Mouse (Mus musculus): ENCODE results near the gene Psg17. TPM values are rescaled to one million over a fixed set of nuclear protein-coding genes. Genes with fewer than 3 reads are reported as not detected.
"Not testable (repeated sequence)": the region's sequence is repeated elsewhere in the genome, so short reads cannot be mapped to it uniquely, and the experiment has no call there.

The Psg17 gene
- total and polyA plus RNA-seq, 3 experiments: not detected

- H3K4me3 ChIP-seq (replicated peaks in 1 of 3; ENCODE audit: low read depth in 2 of 3, low read length in 2 of 3, poor library complexity in 1 of 3); in situ Hi-C loops (cut with MboI; ENCODE audit: low pct_ligation_motif_present, low pct_unique_long_range_greater_than_20kb, low sequenced_read_pairs); H3K27ac ChIP-seq (ENCODE audit: insufficient read depth, low read depth); H3K4me1 ChIP-seq (ENCODE audit: control insufficient read depth in 1 of 2, insufficient read depth in 2 of 2); H3K9me3 ChIP-seq (replicated peaks; ENCODE audit: low read length); H3K4me2 ChIP-seq (ENCODE audit: insufficient read depth, low read depth, poor library complexity, severe bottlenecking); dilution Hi-C loops (cut with MboI; ENCODE audit: extremely low pct_ligation_motif_present, extremely low pct_unique_long_range_greater_than_20kb, low sequenced_read_pairs); H3K36me3 ChIP-seq (replicated peaks in 1 of 2; ENCODE audit: control insufficient read depth in 1 of 2, insufficient read depth in 1 of 2, low read length in 1 of 2); H3K79me2 ChIP-seq (replicated peaks; ENCODE audit: control insufficient read depth, extremely low read depth, insufficient read depth, poor library complexity, severe bottlenecking); H3K9ac ChIP-seq (ENCODE audit: insufficient read depth, low read depth): not testable (repeated sequence)
- peak; percentile 14 for DNase-seq (ENCODE audit: extremely low read depth)
- TF ChIP-seq CTCF (conservative IDR thresholded peaks at IDR 0.05 in 1 of 2, IDR thresholded peaks at IDR 0.05 in 1 of 2; ENCODE audit: low read depth in 2 of 2, low read length in 2 of 2) (peak; percentile 45 to 67; a peak in 3 of 4 replicates), SMC3 (IDR thresholded peaks at IDR 0.05; ENCODE audit: low read depth, low read length) (peak; percentile 65), RAD21 (IDR thresholded peaks at IDR 0.05; ENCODE audit: low read depth, low read length) (peak; percentile 24)
- H3K27me3 ChIP-seq (replicated peaks): peaks cover 26% of the 10 kb centered on the region
These were observed 40.1 kb downstream of the Psg17 start for GRCm38 (mm10) chr7:18781301-18781700.

- H3K4me2 ChIP-seq (ENCODE audit: insufficient read depth, low read depth, poor library complexity, severe bottlenecking): no peak overlapping the region
- DNase-seq (ENCODE audit: extremely low read depth): no peak
- H3K9ac ChIP-seq (ENCODE audit: insufficient read depth, low read depth): no peak overlapping the region
- no peaks in the 10 kb centered on the region for H3K9me3 ChIP-seq (replicated peaks; ENCODE audit: low read length)
- in situ Hi-C loops (cut with MboI; ENCODE audit: low pct_ligation_motif_present, low pct_unique_long_range_greater_than_20kb, low sequenced_read_pairs): no loop called here
- dilution Hi-C loops (cut with MboI; ENCODE audit: extremely low pct_ligation_motif_present, extremely low pct_unique_long_range_greater_than_20kb, low sequenced_read_pairs): no loop called here
- H3K27ac ChIP-seq (ENCODE audit: insufficient read depth, low read depth): no peak overlapping the region
- no peaks in the 10 kb centered on the region for H3K79me2 ChIP-seq (replicated peaks; ENCODE audit: control insufficient read depth, extremely low read depth, insufficient read depth, poor library complexity, severe bottlenecking)
- no peak for TF ChIP-seq USF1 (IDR thresholded peaks at IDR 0.05; ENCODE audit: low read depth, low read length)
- no peak for TF ChIP-seq JUN (IDR thresholded peaks at IDR 0.05; ENCODE audit: insufficient read depth, low read depth, low read length)
- TF ChIP-seq POLR2AphosphoS2 (IDR thresholded peaks at IDR 0.05; ENCODE audit: low read depth, low read length): no peak
- TF ChIP-seq IRF4 (IDR thresholded peaks at IDR 0.05; ENCODE audit: low read depth, low read length): no peak
- TF ChIP-seq USF2 (conservative IDR thresholded peaks at IDR 0.05; ENCODE audit: low read depth, low read length): no peak
- no peak for TF ChIP-seq GABPA (IDR thresholded peaks at IDR 0.05; ENCODE audit: insufficient replicate concordance, low read depth, low read length)
- no peak for TF ChIP-seq CHD2 (IDR thresholded peaks at IDR 0.05; ENCODE audit: low read length)
- TF ChIP-seq ETS1 (conservative IDR thresholded peaks at IDR 0.05; ENCODE audit: low read depth, low read length): no peak
- TF ChIP-seq HCFC1 (IDR thresholded peaks at IDR 0.05; ENCODE audit: low read depth, low read length): no peak
- no peak for TF ChIP-seq ZMIZ1 (IDR thresholded peaks at IDR 0.05; ENCODE audit: low read depth, low read length)
- TF ChIP-seq ZNF384 (IDR thresholded peaks at IDR 0.05; ENCODE audit: low read depth, low read length): no peak
- no peak for TF ChIP-seq MEF2A (IDR thresholded peaks at IDR 0.05; ENCODE audit: borderline replicate concordance, low read depth, low read length)
- no peak for TF ChIP-seq RAD21 (IDR thresholded peaks at IDR 0.05; ENCODE audit: low read depth, low read length)
- TF ChIP-seq MYC (IDR thresholded peaks at IDR 0.05; ENCODE audit: low read depth, low read length): no peak
- TF ChIP-seq SMC3 (IDR thresholded peaks at IDR 0.05; ENCODE audit: low read depth, low read length): no peak
- H3K36me3 ChIP-seq (replicated peaks in 1 of 2; ENCODE audit: control insufficient read depth in 1 of 2, insufficient read depth in 1 of 2, low read length in 1 of 2): no peaks in the 10 kb centered on the region
- H3K4me3 ChIP-seq (replicated peaks in 1 of 3; ENCODE audit: low read depth in 2 of 3, low read length in 2 of 3, poor library complexity in 1 of 3): no peak overlapping the region
- H3K27me3 ChIP-seq (replicated peaks): peaks cover 22% of the 10 kb centered on the region
- no peaks in the 10 kb centered on the region for H3K4me1 ChIP-seq (ENCODE audit: control insufficient read depth in 1 of 2, insufficient read depth in 2 of 2)
These were observed 42.0 kb downstream of the Psg17 start for GRCm38 (mm10) chr7:18779337-18779781.

Other genes with a start within 250 kb of the Psg17 start
- gene Psg23, start 205.1 kb downstream of the Psg17 start, total RNA-seq (2012; rRNA removed): not detected in 2 replicates
- not detected in 2 replicates for gene Psg23, start 205.1 kb downstream of the Psg17 start, total RNA-seq (2014; rRNA removed)
- not detected in 2 replicates for gene Psg23, start 205.1 kb downstream of the Psg17 start, polyA plus RNA-seq (2012; ENCODE audit: insufficient read length, low read depth)
- not detected in 2 replicates for gene Psg21, start 164.9 kb downstream of the Psg17 start, total RNA-seq (2012; rRNA removed)
- gene Psg21, start 164.9 kb downstream of the Psg17 start, total RNA-seq (2014; rRNA removed): not detected in 2 replicates
- gene Psg21, start 164.9 kb downstream of the Psg17 start, polyA plus RNA-seq (2012; ENCODE audit: insufficient read length, low read depth): not detected in 2 replicates
- not detected in 2 replicates for gene Psg20, start 135.4 kb downstream of the Psg17 start, total RNA-seq (2012; rRNA removed)
- gene Psg20, start 135.4 kb downstream of the Psg17 start, total RNA-seq (2014; rRNA removed): not detected in 2 replicates
- gene Psg20, start 135.4 kb downstream of the Psg17 start, polyA plus RNA-seq (2012; ENCODE audit: insufficient read length, low read depth): not detected in 2 replicates
- not detected in 2 replicates for gene Psg22, start 103.5 kb downstream of the Psg17 start, total RNA-seq (2012; rRNA removed)
- not detected in 2 replicates for gene Psg22, start 103.5 kb downstream of the Psg17 start, total RNA-seq (2014; rRNA removed)
- gene Psg22, start 103.5 kb downstream of the Psg17 start, polyA plus RNA-seq (2012; ENCODE audit: insufficient read length, low read depth): not detected in 2 replicates
- gene Psg19, start 23.1 kb downstream of the Psg17 start, total RNA-seq (2012; rRNA removed): not detected in 2 replicates
- gene Psg19, start 23.1 kb downstream of the Psg17 start, total RNA-seq (2014; rRNA removed): not detected in 2 replicates
- not detected in 2 replicates for gene Psg19, start 23.1 kb downstream of the Psg17 start, polyA plus RNA-seq (2012; ENCODE audit: insufficient read length, low read depth)
- not detected in 2 replicates for gene Mill2, start 18.4 kb upstream of the Psg17 start, total RNA-seq (2012; rRNA removed)
- not detected in 2 replicates for gene Mill2, start 18.4 kb upstream of the Psg17 start, total RNA-seq (2014; rRNA removed)
- gene Mill2, start 18.4 kb upstream of the Psg17 start, polyA plus RNA-seq (2012; ENCODE audit: insufficient read length, low read depth): not detected in 2 replicates
- 0.25 and 0.51 TPM in 2 replicates for gene Pglyrp1, start 49.7 kb upstream of the Psg17 start, total RNA-seq (2012; rRNA removed)
- gene Pglyrp1, start 49.7 kb upstream of the Psg17 start, total RNA-seq (2014; rRNA removed): 0.45 TPM in 1 of 2 replicates, not detected in the other
- 3.8 and 4.7 TPM in 2 replicates for gene Pglyrp1, start 49.7 kb upstream of the Psg17 start, polyA plus RNA-seq (2012; ENCODE audit: insufficient read length, low read depth)
- gene Ccdc61, start 88.8 kb upstream of the Psg17 start, total RNA-seq (2012; rRNA removed): 16.3 and 17.4 TPM in 2 replicates
- 11.7 and 11.9 TPM in 2 replicates for gene Ccdc61, start 88.8 kb upstream of the Psg17 start, total RNA-seq (2014; rRNA removed)
- 13.2 and 27.3 TPM in 2 replicates for gene Ccdc61, start 88.8 kb upstream of the Psg17 start, polyA plus RNA-seq (2012; ENCODE audit: insufficient read length, low read depth)
- gene Nova2, start 104.3 kb upstream of the Psg17 start, total RNA-seq (2012; rRNA removed): 0.04 TPM in 2 replicates
- gene Nova2, start 104.3 kb upstream of the Psg17 start, total RNA-seq (2014; rRNA removed): not detected in 2 replicates
- gene Nova2, start 104.3 kb upstream of the Psg17 start, polyA plus RNA-seq (2012; ENCODE audit: insufficient read length, low read depth): not detected in 2 replicates
- gene Nanos2, start 165.8 kb upstream of the Psg17 start, total RNA-seq (2012; rRNA removed): not detected in 2 replicates
- not detected in 2 replicates for gene Nanos2, start 165.8 kb upstream of the Psg17 start, total RNA-seq (2014; rRNA removed)
- not detected in 2 replicates for gene Nanos2, start 165.8 kb upstream of the Psg17 start, polyA plus RNA-seq (2012; ENCODE audit: insufficient read length, low read depth)
- gene Mypop, start 169.6 kb upstream of the Psg17 start, total RNA-seq (2012; rRNA removed): 2.5 and 2.8 TPM in 2 replicates
- gene Mypop, start 169.6 kb upstream of the Psg17 start, total RNA-seq (2014; rRNA removed): 1.2 and 1.3 TPM in 2 replicates
- 4.1 and 4.7 TPM in 2 replicates for gene Mypop, start 169.6 kb upstream of the Psg17 start, polyA plus RNA-seq (2012; ENCODE audit: insufficient read length, low read depth)
- 11.8 and 12.8 TPM in 2 replicates for gene Irf2bp1, start 182.4 kb upstream of the Psg17 start, total RNA-seq (2012; rRNA removed)
- gene Irf2bp1, start 182.4 kb upstream of the Psg17 start, total RNA-seq (2014; rRNA removed): 3.7 and 4.9 TPM in 2 replicates
- 6.6 and 7.1 TPM in 2 replicates for gene Irf2bp1, start 182.4 kb upstream of the Psg17 start, polyA plus RNA-seq (2012; ENCODE audit: insufficient read length, low read depth)
- gene Foxa3, start 201.9 kb upstream of the Psg17 start, total RNA-seq (2012; rRNA removed): 0.08 TPM in 1 of 2 replicates, not detected in the other
- not detected in 2 replicates for gene Foxa3, start 201.9 kb upstream of the Psg17 start, total RNA-seq (2014; rRNA removed)
- not detected in 2 replicates for gene Foxa3, start 201.9 kb upstream of the Psg17 start, polyA plus RNA-seq (2012; ENCODE audit: insufficient read length, low read depth)
- gene Sympk, start 202.8 kb upstream of the Psg17 start, total RNA-seq (2012; rRNA removed): 129 and 141 TPM in 2 replicates
- 42.0 and 43.7 TPM in 2 replicates for gene Sympk, start 202.8 kb upstream of the Psg17 start, total RNA-seq (2014; rRNA removed)
- gene Sympk, start 202.8 kb upstream of the Psg17 start, polyA plus RNA-seq (2012; ENCODE audit: insufficient read length, low read depth): 97.4 and 111 TPM in 2 replicates
- gene Rsph6a, start 233.1 kb upstream of the Psg17 start, total RNA-seq (2012; rRNA removed): 0.17 and 0.25 TPM in 2 replicates
- not detected in 2 replicates for gene Rsph6a, start 233.1 kb upstream of the Psg17 start, total RNA-seq (2014; rRNA removed)
- gene Rsph6a, start 233.1 kb upstream of the Psg17 start, polyA plus RNA-seq (2012; ENCODE audit: insufficient read length, low read depth): not detected in 2 replicates

Data from CH12.LX (cell line).